Mouse (Mus musculus): ENCODE measurements around the gene Gm5414.

Gm5414 gene

GRCm38 (mm10) chr15:101627884-101628283 is at the start of gene Gm5414:
Gm5414 (minus strand) TSS chr15:101628188.
- DNase-seq (ENCODE audit: low read depth, low spot score): no peak

GRCm38 (mm10) chr15:101675978-101676377 is 48.0 kb upstream of the Gm5414 start:
- DNase-seq (ENCODE audit: low read depth, low spot score): no peak

DNA sequence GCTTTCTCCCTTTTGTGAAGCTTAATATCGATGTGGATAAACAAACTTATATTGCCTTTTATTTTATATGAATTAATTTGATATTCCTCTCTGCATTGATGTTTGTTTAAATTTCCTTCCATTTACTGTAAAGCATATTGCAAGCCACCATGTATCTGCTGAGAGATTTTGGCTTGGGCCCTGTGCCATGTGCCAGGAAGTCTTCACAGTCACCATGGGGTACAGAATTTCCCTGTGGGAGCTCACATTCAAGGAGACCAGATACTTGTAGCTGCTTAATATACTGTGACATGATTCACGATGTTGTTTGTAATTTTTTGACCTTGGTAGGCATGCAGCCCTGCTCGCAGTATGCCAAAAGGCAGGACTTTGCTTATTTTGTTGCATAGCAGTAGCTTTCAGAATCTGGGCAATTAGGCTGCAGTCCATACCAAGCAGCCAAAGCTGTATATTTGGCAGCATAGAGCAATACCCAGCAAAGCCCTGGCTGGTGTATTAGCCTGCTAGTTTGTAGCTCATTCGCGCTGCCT is 24.8 kb upstream of the Gm5414 start:
- no peak for DNase-seq (ENCODE audit: low read depth, low spot score)

GRCm38 (mm10) chr15:101647280-101647679 is 19.3 kb upstream of the Gm5414 start, which contains the start of gene Gm5478:
Gm5478 (minus strand) TSS chr15:101647380.
- no peak for DNase-seq (ENCODE audit: low read depth, low spot score)

- no peak for DNase-seq (ENCODE audit: low read depth, low spot score)
These were observed 28.9 kb downstream of the Gm5414 start for GRCm38 (mm10) chr15:101599123-101599522.

- DNase-seq (ENCODE audit: low read depth, low spot score): no peak
These were observed 39.8 kb downstream of the Gm5414 start for GRCm38 (mm10) chr15:101588216-101588615.

DNA sequence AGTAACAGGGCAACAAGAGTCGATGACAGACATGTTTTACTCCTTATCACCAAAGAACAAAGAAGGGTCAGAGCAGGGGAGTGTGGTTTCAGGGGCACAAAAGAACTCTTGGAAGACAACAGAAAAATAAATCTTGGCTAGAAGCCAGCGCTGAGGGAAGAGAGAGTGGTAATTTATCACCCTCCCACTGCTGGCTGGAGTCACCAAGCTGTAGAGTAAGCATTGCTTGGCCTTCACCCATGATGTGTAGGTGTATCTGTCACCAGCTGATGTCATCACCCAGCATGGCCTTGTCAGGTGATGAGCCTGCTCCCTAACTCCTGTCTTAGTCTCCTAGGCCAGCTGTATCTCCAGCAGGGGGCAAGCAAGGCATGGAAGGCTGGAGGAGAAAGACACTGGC is 43.5 kb downstream of the Gm5414 start:
- DNase-seq (ENCODE audit: low read depth, low spot score): no peak

DNA sequence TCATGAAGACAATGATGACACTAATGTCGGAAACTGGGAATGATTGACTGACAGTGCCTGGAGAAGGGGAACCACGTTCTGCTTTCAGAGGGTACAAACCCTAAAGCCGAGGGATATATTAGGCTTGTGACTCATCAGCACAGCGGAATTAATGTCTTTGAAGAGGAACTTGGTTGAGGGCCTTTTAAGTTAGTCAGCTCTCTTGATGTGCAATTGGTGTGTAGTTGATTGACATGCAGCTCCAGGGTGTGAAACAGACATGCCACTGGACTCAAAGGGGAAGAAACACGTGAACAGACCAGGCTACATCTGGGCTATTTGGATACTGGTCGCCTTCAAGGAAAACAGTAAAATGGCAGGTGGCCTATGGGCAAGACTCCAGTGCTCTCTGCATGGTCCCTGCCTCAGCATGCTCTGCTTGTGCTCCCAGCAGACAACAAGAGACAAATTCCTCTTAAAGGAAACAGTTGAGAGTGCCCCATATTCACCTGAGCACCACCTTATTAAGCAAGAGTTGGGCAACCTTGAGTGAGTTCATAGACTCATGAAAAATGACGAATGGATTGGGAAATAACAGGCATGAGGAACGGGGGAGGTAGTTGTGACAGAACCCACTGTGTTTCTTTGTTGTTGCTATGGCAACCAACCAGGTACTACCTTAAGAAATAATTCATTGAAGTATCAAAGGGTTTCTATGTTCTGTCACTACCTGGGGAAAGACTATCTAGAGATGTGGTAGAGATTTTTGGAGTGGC is 44.6 kb downstream of the Gm5414 start:
- DNase-seq (ENCODE audit: low read depth, low spot score): no peak

DNA sequence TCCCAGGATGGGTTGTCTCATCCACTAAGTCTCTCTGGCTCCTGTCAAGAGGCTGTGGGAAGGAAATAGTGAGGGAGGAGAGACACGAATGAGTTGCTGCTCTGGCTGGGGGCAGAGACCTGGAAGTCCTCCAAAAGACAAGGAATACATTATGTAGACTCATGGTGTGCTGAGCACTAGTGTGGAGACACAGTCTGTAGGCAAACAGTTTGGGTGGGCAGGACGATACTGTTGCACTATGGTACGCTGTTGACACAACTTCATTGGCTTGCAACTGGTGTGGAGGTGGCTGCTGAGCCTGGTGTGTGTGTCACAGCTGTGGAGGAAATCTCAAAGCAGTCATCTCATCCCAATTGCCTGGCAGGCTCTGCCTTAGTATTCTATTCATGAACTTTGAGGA is 46.3 kb downstream of the Gm5414 start:
- no peak for DNase-seq (ENCODE audit: low read depth, low spot score)

DNA sequence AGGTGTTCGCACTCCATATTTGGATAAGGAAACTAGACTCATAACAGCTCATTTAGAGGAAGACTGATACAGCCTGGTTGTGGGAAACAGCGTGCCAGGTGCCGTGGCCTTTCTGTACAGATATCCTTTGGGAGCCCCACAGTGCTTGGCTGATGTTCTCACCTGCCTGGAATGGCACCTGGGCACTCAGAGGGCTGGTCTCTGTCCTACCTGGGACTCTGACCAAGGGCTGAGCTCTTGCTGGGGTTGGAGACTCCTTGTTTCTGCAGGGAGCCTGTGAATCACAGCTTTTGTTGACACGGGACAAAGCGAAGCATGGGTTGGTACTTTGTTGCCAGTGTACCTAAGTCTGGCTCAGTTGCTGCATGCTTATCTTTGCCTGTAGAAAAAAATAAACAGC is 52.5 kb downstream of the Gm5414 start:
- no peak for DNase-seq (ENCODE audit: low read depth, low spot score)

All from c-Kit-negative CD71-positive TER-119-positive erythroid progenitor cells, embryonic 14.5 days (primary cell).